Mouse (Mus musculus): ENCODE results near the gene Ntf5. TPM values are rescaled to one million over a fixed set of nuclear protein-coding genes. Genes with fewer than 3 reads are reported as not detected.
A peak's percentile ranks its signal among the peaks of the same experiment; 100 is the strongest.

Gene Ntf5
- polyA plus RNA-seq (2012; rRNA removed), result 4.6 and 4.8 TPM in 2 replicates

DNA sequence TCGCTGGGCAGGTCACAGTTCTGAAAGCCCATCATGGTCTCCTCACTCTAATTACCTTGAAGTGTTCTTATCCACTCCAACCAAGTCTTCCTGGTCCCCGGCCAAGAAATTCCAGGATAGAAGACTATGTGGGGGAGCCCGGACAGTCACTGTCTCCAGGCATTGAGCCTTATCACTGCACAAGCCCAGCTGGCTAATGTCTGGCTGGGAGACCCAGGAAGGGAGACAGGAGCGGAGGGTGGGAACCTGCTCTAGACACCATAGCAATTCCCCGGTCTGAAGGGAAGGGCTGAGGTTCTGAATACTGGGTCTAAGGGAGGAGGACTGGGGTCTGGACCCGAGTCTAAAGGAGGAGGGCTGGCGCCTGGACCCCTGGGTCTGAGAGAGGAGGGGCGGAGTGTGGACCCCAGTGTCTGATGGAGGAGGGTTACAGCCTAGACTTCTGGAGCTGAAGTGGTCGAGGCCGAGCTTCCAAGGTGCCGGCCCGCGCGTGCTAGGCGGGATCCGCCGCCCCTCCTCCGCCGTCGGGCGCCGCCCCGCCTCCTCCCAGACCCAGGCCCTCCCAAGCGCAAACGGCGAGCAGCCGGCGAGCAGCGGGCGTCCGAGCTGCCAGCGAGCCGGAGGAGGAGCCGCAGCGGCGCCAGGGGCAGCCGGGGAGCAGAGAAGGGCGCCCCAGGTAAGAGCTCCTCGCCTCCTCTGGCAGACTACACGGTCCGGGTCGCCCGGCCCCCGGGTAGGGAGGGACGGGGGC is at the start of gene Ntf5:
Ntf5 (plus strand) TSS at position 583 of the 751 bp plus-strand sequence.
- WGBS, result 3% methylated on average over 45 of the region's 45 CpGs
- H3K4me3 ChIP-seq (replicated peaks; ENCODE audit: extremely low read depth, low read depth, low read length), result peak within 1 kb of the TSS; percentile 10
- H3K4me1 ChIP-seq (ENCODE audit: control insufficient read depth, insufficient read depth, low read length), result peaks cover 4% of the 10 kb centered on the region; the same call in 1 of the 2 replicates
- no peak for DNase-seq
- no peak for TF ChIP-seq POLR2A (IDR thresholded peaks at IDR 0.05; ENCODE audit: borderline replicate concordance, extremely low read depth, low read depth, low read length)
- TF ChIP-seq CTCF (IDR thresholded peaks at IDR 0.05; ENCODE audit: insufficient read depth, low read length), result no peak

DNA sequence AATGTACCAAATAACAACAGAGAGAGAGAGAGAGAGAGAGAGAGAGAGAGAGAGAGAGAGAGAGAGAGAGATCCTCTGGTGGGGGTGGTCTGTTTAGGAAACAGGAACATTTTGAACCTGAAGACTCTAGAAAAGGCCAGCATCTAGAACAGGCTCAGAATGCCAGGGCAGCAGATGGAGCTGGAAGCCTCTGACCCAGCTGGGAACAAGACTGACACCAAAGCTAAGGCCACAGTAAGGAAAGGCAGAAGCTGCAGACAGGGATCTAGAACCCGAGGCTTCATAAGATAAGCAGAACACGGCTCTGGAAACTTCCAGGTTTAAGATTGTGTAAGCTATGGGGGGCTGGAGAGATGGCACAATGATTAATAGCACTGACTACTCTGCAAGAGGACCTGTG is 49.5 kb upstream of the Ntf5 start:
- H3K4me3 ChIP-seq (replicated peaks; ENCODE audit: extremely low read depth, low read depth, low read length), result no peak overlapping the region
- H3K4me1 ChIP-seq (ENCODE audit: control insufficient read depth, insufficient read depth, low read length), result no peaks in the 10 kb centered on the region
- no peak for TF ChIP-seq CTCF (IDR thresholded peaks at IDR 0.05; ENCODE audit: insufficient read depth, low read length)
- no peak for TF ChIP-seq POLR2A (IDR thresholded peaks at IDR 0.05; ENCODE audit: borderline replicate concordance, extremely low read depth, low read depth, low read length)
- WGBS, result 56% methylated on average over 2 of the region's 2 CpGs
- no peak for DNase-seq

DNA sequence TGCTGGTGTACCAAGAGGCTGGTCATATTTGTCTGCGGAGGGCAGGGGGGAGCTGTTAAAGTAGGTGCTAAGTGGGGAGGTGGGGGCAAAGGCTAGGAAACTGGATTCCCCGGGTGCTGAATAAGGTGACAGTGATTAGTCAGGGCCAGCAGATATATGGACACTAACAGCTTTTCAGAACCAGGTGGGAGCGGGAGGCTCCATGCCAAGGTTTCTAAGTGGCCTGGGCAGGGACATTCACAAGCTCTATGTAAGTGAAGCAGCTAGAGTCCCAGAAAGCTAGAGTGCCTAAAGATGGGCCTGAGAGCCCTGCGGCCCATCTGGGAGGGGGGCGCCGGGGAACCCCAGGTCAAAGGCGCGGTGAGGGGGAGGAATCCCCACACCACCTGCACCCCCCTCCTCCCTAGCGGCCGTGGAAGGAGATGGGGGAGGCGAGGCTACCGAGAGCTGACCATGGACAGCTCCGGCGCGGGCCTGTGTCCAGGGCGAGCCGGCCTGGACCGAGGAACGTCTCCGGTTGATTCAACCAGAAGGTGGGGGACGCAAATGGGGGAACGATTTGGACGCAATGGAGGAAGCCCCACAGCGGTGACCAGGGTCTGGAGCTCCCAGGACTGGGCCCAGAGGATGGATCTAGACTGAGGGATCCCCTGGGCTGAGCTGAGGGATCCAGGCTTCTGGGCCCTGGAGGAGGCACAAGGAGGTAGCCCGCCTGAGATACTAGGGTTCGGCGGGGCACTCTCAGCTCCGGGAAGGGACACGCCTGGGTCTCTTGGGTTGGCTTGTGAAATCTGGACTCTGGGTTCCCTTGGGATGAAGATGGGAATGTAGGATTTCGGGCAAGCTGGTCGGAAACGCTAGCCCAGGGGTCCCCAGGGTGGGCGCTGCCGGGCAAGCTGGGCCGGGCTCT is 47.5 kb upstream of the Ntf5 start:
- Histone ChIP-seq H3K4me1 (ENCODE audit: control insufficient read depth, insufficient read depth, low read length) (no peaks in the 10 kb centered on the region; the same call in none of the 2 replicates), H3K4me3 (replicated peaks; ENCODE audit: extremely low read depth, low read depth, low read length) (no peak overlapping the region)
- 6% methylated on average over 35 of the region's 35 CpGs for WGBS
- no peak for TF ChIP-seq CTCF (IDR thresholded peaks at IDR 0.05; ENCODE audit: insufficient read depth, low read length)
- TF ChIP-seq POLR2A (IDR thresholded peaks at IDR 0.05; ENCODE audit: borderline replicate concordance, extremely low read depth, low read depth, low read length), result no peak
- peak; percentile 49 for DNase-seq

DNA sequence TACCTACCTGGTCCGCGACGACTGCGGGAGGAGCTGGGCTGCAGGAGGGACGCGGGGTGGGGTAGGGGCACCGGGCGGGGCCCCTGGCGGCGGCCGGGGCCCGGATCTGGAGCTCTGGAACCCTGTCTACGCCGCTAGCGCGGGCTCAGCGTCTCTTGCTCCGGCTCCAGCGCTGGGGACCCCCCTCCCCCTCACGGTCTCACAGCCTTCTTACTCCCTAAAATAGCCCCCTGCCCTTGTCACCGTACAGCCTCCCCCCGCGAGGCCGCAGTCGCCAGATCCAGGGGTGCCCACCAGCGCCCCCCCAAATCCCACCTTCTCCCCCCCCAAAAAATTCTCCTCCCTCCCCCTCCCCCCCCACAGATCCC is 46.9 kb upstream of the Ntf5 start, which contains the start of gene Ppfia3:
Ppfia3 (minus strand) TSS at position 368 of the 368 bp plus-strand sequence.
- 2% methylated on average over 26 of the region's 26 CpGs for WGBS

DNA sequence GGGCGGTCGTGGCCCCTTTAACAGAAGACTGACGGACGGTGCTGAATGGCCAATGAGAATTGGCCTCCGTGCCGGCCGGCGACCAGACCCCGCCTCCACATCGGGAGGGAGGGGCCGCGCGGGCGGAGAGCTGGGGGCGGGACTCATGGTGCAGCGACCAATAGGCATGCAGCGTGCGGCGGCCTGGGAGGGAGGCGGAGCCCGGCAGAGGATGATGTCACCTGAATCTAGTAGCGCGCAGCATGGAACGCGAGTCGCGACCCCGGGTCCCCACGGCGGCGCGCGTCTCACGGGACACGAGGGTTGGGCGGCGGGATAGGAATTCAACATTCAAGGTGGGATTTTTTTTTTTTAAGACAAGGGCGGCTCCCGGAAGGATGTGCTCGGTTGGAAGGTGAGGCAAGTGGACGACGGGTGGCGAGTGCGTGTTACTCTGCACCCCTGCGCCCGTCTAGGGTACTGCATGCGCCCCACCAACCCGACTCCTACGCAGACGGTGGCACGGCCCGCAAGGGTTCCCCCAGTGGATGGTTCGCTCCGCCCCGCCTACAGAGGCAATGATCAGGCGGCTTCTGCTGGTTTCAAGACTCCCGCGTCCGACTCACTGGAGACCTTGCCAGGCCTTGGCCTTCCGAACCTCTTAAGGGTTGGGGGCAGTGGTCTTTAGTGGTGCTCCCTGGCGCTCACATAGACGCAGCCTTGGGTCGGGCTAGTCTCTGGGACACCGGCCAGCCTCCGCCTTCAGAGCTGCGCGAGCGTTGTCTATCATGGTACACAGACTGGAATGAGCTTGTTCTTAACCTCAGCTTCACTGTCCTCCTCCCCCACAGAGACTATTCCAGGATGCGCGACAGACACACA is 46.2 kb upstream of the Ntf5 start:
- Histone ChIP-seq H3K4me1 (ENCODE audit: control insufficient read depth, insufficient read depth, low read length) (no peaks in the 10 kb centered on the region; the same call in none of the 2 replicates), H3K4me3 (replicated peaks; ENCODE audit: extremely low read depth, low read depth, low read length) (peak overlapping the region; percentile 76)
- WGBS, result under 1% methylated on average over 69 of the region's 70 CpGs
- TF ChIP-seq CTCF (IDR thresholded peaks at IDR 0.05; ENCODE audit: insufficient read depth, low read length) (peak; percentile 64), POLR2A (IDR thresholded peaks at IDR 0.05; ENCODE audit: borderline replicate concordance, extremely low read depth, low read depth, low read length) (peak; percentile 24; the same call in 1 of the 2 replicates)
- DNase-seq, result peak; percentile 98

More for the DNA sequence above, 46.9 kb upstream of the Ntf5 start, which contains the start of gene Ppfia3:
- Histone ChIP-seq H3K4me3 (replicated peaks; ENCODE audit: extremely low read depth, low read depth, low read length) (peak within 1 kb of the TSS; percentile 76), H3K4me1 (ENCODE audit: control insufficient read depth, insufficient read depth, low read length) (no peaks in the 10 kb centered on the region; the same call in none of the 2 replicates)
- TF ChIP-seq CTCF (IDR thresholded peaks at IDR 0.05; ENCODE audit: insufficient read depth, low read length) (no peak), POLR2A (IDR thresholded peaks at IDR 0.05; ENCODE audit: borderline replicate concordance, extremely low read depth, low read depth, low read length) (no peak)
- no peak for DNase-seq

DNA sequence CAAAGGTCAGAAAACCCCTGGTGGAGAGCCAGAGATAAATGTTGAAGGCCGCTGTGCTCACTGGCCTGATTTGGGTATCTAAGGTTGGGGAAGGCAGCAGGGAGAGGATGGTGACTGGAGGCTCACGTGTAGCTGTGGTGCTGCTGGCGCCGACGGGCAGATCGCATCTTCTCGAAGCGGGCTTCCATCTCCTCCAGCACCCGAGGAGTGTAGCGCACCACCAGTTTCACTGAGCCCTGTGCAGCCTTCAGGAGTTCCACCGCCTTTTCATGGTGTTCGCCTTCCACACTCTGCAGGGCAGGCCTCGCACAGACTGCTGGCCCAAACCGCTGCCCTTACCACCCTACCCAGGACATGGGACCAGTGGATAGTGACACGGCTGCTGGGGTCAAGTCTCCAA is 45.3 kb upstream of the Ntf5 start:
- no peak for DNase-seq
- WGBS, result 84% methylated on average over 15 of the region's 15 CpGs
- no peak for TF ChIP-seq CTCF (IDR thresholded peaks at IDR 0.05; ENCODE audit: insufficient read depth, low read length)
- Histone ChIP-seq H3K4me1 (ENCODE audit: control insufficient read depth, insufficient read depth, low read length) (no peaks in the 10 kb centered on the region; the same call in none of the 2 replicates), H3K4me3 (replicated peaks; ENCODE audit: extremely low read depth, low read depth, low read length) (no peak overlapping the region)

DNA sequence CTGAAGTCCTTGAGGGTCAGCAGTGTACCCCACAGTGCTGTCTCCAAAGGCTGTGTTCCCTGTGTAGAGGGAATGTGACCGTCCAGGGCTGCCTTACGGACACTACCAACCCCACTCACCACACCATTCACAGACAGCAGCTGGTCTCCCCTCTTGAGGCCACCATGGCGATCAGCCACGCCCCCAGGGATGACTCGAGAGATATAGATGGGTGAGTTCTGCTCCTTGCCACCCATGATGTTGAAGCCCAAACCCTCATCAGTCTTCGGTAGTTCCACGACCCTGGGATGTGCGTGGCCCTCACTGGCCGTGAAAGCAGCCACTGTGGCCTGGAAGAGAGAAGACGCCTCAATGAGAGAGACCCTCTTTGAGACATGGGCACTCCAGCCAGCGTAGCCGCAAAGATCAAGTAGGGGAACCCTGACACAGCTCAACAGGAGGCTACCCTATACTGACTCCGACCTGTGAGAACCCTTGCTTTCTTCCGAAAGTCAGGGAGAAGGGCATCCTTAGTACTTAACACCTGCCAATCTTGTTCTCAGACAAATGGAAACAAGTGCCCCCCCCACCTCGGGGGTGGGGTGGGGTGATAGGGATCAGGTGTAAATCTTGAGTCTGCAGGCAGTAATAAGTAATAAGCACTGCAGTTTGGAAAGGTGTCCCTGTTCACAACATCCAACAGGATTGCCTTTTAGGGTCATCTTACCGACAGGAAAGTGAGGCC is 44.3 kb upstream of the Ntf5 start:
- H3K4me1 ChIP-seq (ENCODE audit: control insufficient read depth, insufficient read depth, low read length), result no peaks in the 10 kb centered on the region; the same call in none of the 2 replicates
- no peak for DNase-seq
- WGBS, result 77% methylated on average over 16 of the region's 16 CpGs
- TF ChIP-seq POLR2A (IDR thresholded peaks at IDR 0.05; ENCODE audit: borderline replicate concordance, extremely low read depth, low read depth, low read length) (no peak), CTCF (IDR thresholded peaks at IDR 0.05; ENCODE audit: insufficient read depth, low read length) (no peak)
- no peak overlapping the region for H3K4me3 ChIP-seq (replicated peaks; ENCODE audit: extremely low read depth, low read depth, low read length)

DNA sequence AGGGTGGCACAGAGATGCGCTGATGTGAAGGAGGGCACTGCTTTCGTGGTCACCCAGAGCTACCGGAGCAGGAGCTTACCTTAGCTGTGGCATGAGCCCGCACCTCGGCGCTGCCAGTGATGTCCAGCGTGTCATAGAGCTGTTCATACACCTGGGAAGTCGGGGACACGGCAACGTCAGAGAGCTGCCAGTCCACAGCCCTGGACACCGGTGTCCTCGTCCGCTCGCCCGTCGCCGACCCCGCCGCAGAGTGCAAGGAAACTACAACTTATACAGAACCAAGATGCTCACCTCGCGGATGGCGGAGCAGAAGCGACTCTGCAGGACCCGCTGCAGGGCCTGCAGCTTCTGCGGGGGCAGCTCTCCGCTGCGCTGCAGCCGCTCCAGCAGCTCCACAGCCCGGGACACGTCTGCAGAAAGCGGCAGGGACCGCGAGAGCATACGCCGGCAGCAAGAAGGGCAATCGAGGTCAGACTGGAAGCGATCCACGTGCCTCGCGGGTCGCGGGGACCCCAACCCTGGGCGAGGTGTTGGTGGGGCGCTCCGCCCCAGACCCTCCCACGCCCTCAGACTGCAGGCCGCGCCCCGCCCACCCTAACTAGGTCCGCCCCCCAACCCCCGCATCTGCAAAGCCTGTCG is 43.5 kb upstream of the Ntf5 start:
- DNase-seq, result no peak
- H3K4me3 ChIP-seq (replicated peaks; ENCODE audit: extremely low read depth, low read depth, low read length), result peak overlapping the region; percentile 55
- no peak for TF ChIP-seq POLR2A (IDR thresholded peaks at IDR 0.05; ENCODE audit: borderline replicate concordance, extremely low read depth, low read depth, low read length)
- TF ChIP-seq CTCF (IDR thresholded peaks at IDR 0.05; ENCODE audit: insufficient read depth, low read length), result no peak
- WGBS, result 7% methylated on average over 52 of the region's 52 CpGs
- H3K4me1 ChIP-seq (ENCODE audit: control insufficient read depth, insufficient read depth, low read length), result no peaks in the 10 kb centered on the region; the same call in none of the 2 replicates
